Mouse (Mus musculus) lung, postnatal 4 days (tissue): ENCODE results near the gene Usf3.

Experiments used
- DNase-seq, 2 experiments: peaks; one replicate each; pipeline ENCODE4 v3.0.0; 2021

Gene Usf3

DNA sequence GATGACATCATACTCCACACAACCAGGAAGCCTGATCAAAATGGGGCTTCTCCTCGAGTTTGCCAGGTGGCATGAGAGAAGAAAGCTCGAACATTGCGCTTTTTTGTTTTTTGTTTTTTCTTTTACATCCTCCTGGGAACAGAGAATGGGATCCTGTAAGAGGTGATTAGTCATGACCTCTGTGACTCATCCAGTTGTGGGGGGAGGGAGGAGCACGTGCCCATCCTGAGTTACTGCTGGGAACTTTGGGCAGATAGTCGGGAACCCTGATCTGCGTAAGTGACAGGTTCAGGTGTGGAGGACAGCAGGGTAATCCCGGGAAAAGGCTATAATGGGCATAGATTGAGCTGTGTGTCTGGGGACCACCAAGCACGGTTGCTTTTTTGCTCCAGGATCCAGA is 67.4 kb downstream of the Usf3 start:
- no peak for DNase-seq

DNA sequence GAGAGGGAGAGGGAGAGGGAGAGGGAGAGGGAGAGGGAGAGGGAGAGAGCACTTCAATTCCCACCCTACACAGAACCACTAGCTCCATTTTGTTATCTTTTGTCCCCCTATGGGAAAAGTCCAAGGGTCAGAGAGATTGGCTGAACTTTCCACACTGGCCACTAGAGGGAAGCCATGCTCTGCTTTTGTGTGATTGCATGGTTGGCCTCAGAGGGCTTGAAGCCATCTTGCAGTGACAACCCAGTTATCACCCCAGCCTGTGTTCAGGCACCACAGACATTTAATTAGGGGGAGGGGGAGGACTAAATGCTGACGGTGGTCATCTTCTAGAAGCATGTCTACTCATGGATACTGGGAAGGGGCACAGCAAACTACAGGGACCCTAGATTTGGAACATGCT is 69.6 kb downstream of the Usf3 start:
- peak; percentile 64 to 84 for DNase-seq

DNA sequence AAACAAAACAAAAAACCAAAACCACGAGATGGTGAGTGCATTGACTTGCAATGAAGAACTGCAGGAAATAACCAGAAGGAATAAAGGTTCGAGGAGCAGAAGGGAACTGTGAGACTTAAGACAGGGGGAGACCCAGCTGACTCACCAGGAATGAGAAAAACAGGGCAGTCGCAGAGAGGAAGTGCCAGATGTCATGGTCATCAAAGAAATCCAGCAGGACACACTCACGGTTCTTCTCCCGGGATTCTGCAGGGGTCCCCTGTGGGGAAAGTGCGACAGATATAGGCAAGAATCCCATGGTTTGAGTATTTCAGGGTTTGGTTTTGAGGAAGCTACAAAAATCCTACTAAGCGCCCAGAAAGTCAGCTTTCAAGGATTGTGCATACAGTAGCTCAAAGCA is 70.3 kb downstream of the Usf3 start:
- DNase-seq: no peak

DNA sequence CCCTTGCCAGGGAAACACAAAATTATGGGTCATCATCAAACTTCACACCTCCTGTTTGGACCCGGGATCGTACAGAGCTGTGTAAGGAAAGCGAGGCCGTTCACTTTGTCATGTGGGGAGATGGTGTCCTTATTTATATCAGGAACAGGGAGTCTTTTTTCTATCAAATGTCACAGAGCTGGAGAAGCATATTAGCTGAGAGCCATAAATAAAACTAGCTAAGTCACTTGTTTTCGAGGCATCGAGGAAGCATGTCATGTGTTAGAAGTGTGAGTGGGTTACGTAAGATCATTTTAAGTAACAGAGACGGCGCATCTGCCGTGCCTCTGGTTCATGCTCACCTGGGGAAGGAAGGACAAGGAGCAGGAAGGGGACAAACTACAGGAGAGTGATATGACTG is 76.9 kb downstream of the Usf3 start:
- no peak for DNase-seq

- DNase-seq: no peak
These were observed 79.7 kb downstream of the Usf3 start for GRCm38 (mm10) chr16:44252735-44253134.

DNA sequence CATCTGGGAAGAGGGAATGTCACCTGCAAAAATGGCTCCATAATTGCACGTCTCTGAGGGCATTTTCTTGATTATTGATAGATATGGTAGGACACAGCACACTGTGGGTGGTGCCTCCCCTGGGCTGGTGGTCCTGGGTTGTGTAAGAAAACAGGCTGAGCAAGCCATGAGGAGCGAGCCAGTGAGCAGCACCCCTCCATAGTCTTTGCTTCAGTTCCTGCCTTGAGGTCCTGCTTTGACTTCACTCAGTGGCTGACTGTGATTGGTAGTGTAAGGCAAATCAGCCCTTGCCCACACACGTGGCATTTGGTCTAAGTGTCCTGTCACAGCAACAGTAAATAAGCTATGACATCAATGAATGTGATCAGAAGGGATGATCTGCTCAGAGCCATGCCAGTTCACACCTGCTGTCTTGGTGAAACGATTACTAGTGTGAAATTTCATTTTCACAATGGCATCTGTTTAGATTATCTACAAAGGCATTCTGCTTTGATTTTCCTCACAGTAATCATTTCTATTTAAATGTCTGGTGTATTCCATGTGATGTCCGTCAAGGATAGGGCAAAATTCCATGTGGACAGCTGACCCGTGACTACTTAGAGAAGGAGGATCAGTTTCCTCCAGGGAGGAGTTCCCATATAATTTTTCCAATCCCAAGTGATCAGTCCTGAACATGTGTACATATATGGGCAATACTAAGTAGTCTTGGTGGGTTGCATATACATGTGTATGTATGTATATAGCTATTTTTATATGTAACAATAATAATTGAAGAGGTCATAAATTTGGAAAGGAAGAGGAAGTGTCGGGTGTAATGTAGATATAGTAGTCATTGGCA is 81.0 kb downstream of the Usf3 start:
- DNase-seq: no peak

DNA sequence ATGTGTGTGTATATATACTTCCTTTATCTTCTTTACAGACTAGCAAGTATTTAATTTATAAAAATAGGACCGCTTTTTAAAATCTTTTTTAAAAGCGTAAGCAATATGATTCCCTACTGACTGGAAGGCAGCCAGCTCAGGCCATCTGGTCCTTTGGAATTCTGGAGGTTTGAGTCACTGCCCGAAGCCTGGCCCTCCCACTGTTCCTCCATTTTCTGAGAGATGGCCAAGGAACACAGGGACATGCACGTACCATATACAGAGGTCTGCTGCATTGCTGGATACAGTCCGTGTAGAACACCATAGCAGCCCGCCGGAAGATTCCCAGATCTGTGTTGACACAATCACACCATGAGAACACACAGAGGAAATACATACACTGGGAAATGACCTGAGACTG is 81.7 kb downstream of the Usf3 start:
- peak; percentile 23 to 59 for DNase-seq

GRCm38 (mm10) chr16:44257476-44257875 is 84.4 kb downstream of the Usf3 start:
- DNase-seq: no peak

DNA sequence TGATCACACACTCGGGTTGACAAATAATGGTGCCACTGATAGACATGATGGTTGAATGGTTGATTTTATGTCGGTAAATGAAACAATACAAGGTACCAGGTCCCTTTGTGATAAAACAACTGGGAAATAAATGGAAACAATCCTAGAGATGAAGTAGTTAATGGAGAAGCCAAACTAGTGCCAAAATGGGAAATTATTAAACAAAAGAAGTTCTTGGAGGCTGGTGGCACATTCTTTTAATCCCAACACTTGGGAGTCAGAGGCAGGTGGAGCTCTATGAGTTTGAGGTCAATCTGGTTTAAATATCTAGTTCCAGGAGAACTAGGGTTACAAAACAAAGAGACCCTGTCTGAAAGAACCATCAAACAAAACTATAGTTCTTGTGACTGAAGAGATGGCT is 91.9 kb downstream of the Usf3 start:
- no peak for DNase-seq

DNA sequence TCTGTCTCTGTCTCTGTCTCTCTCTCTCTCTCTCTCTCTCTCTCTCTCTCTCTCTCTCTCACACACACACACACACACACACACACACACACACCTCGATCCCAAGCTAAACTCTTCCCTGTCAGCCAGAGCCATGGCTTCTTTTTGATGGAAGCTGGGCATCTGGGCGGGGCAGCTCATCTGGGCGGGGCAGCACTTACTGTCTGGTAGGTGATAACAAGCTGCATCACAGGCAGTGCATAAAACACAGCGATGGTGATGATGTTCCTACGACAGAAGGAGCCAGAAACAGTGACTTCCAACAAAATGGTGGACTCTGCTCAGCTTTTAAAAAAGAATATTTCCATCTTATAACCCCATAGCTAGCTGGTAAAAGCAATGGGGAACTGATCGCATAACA is 92.5 kb downstream of the Usf3 start:
- no peak for DNase-seq

- no peak for DNase-seq
These were observed 95.6 kb downstream of the Usf3 start for GRCm38 (mm10) chr16:44268541-44269215.

GRCm38 (mm10) chr16:44269578-44269977 is 96.5 kb downstream of the Usf3 start:
- no peak for DNase-seq

GRCm38 (mm10) chr16:44270606-44271005 is 97.6 kb downstream of the Usf3 start:
- peak; percentile 17 to 55 for DNase-seq

- no peak for DNase-seq
These were observed 98.5 kb downstream of the Usf3 start for GRCm38 (mm10) chr16:44271371-44272038.
